Mouse (Mus musculus): ENCODE measurements around the gene Dpep3. TPM values are rescaled to one million over a fixed set of nuclear protein-coding genes. Genes with fewer than 3 reads are reported as not detected.
"Not testable (repeated sequence)": the region's sequence is repeated elsewhere in the genome, so short reads cannot be mapped to it uniquely, and the experiment has no call there.

Dpep3 gene
- total RNA-seq, 2 experiments from 2014 or later: not detected

- DNase-seq (ENCODE audit: low spot score in 2 of 2): no peak
- intact Hi-C loops (cut with DNase I): no loop called here
These were observed 9.3 kb upstream of the Dpep3 start for GRCm38 (mm10) chr8:105988546-105988945.

GRCm38 (mm10) chr8:105983406-105983805 lies 4.2 kb upstream of the Dpep3 start:
- DNase-seq (ENCODE audit: low spot score in 2 of 2); intact Hi-C loops (cut with DNase I): not testable (repeated sequence)

- no peak for DNase-seq (ENCODE audit: low spot score in 2 of 2)
- intact Hi-C loops (cut with DNase I): no loop called here
These were observed 1.9 kb upstream of the Dpep3 start for GRCm38 (mm10) chr8:105981146-105981545.

GRCm38 (mm10) chr8:105975363-105975762 lies 3.9 kb downstream of the Dpep3 start:
- intact Hi-C loops (cut with DNase I): no loop called here
- no peak for DNase-seq (ENCODE audit: low spot score in 2 of 2)

GRCm38 (mm10) chr8:105971019-105971720 lies 8.1 kb downstream of the Dpep3 start:
- DNase-seq (ENCODE audit: low spot score in 2 of 2): no peak
- intact Hi-C loops (cut with DNase I): no loop called here

- DNase-seq (ENCODE audit: low spot score in 2 of 2): no peak
- intact Hi-C loops (cut with DNase I): no loop called here
These were observed 9.9 kb downstream of the Dpep3 start for GRCm38 (mm10) chr8:105969367-105969766.

- intact Hi-C loops (cut with DNase I): no loop called here
- DNase-seq (ENCODE audit: low spot score in 2 of 2): no peak
These were observed 12.4 kb downstream of the Dpep3 start for GRCm38 (mm10) chr8:105966692-105967311.

- DNase-seq (ENCODE audit: low spot score in 2 of 2): peak in 1 of 2 experiments; percentile 23
- intact Hi-C loops (cut with DNase I): no loop called here
These were observed 13.3 kb downstream of the Dpep3 start, which contains the start of gene Slc12a4 for GRCm38 (mm10) chr8:105965905-105966341. Gene Slc12a4 (minus strand): TSS chr8:105966097.

- intact Hi-C loops (cut with DNase I): no loop called here
- DNase-seq (ENCODE audit: low spot score in 2 of 2): peak in 1 of 2 experiments; percentile 16
These were observed 13.8 kb downstream of the Dpep3 start for GRCm38 (mm10) chr8:105965266-105965904.

GRCm38 (mm10) chr8:105964506-105965265 lies 14.5 kb downstream of the Dpep3 start:
- intact Hi-C loops (cut with DNase I): no loop called here
- DNase-seq (ENCODE audit: low spot score in 2 of 2): no peak

- intact Hi-C loops (cut with DNase I): no loop called here
- DNase-seq (ENCODE audit: low spot score in 2 of 2): no peak
These were observed 17.7 kb downstream of the Dpep3 start for GRCm38 (mm10) chr8:105961536-105961935.

- no peak for DNase-seq (ENCODE audit: low spot score in 2 of 2)
- intact Hi-C loops (cut with DNase I): no loop called here
These were observed 18.1 kb downstream of the Dpep3 start for GRCm38 (mm10) chr8:105961101-105961500.

GRCm38 (mm10) chr8:105959350-105959749 lies 19.9 kb downstream of the Dpep3 start:
- DNase-seq (ENCODE audit: low spot score in 2 of 2): no peak
- intact Hi-C loops (cut with DNase I): no loop called here

GRCm38 (mm10) chr8:105957813-105958212 lies 21.4 kb downstream of the Dpep3 start:
- intact Hi-C loops (cut with DNase I): no loop called here
- DNase-seq (ENCODE audit: low spot score in 2 of 2): no peak

- intact Hi-C loops (cut with DNase I): no loop called here
- DNase-seq (ENCODE audit: low spot score in 2 of 2): no peak
These were observed 22.7 kb downstream of the Dpep3 start for GRCm38 (mm10) chr8:105956556-105956955.

- intact Hi-C loops (cut with DNase I): no loop called here
- peak in 1 of 2 experiments; percentile 63 for DNase-seq (ENCODE audit: low spot score in 2 of 2)
These were observed 28.1 kb downstream of the Dpep3 start for GRCm38 (mm10) chr8:105951057-105951659.

GRCm38 (mm10) chr8:105949350-105949749 lies 29.9 kb downstream of the Dpep3 start:
- intact Hi-C loops (cut with DNase I): no loop called here
- peak; percentile 64 to 67 for DNase-seq (ENCODE audit: low spot score in 2 of 2)

- intact Hi-C loops (cut with DNase I): no loop called here
- peak in 1 of 2 experiments; percentile 60 for DNase-seq (ENCODE audit: low spot score in 2 of 2)
These were observed 35.9 kb downstream of the Dpep3 start, which contains the start of gene Lcat for GRCm38 (mm10) chr8:105943321-105943739. Gene Lcat (minus strand): TSS chr8:105943382.

- no peak for DNase-seq (ENCODE audit: low spot score in 2 of 2)
- intact Hi-C loops (cut with DNase I): no loop called here
These were observed 36.7 kb downstream of the Dpep3 start for GRCm38 (mm10) chr8:105942542-105942941.

Measured in left cerebral cortex, postnatal 25 days (tissue).